Mouse (Mus musculus) MEL (cell line): ENCODE data around the gene Usp3. TPM values are rescaled to one million over a fixed set of nuclear protein-coding genes. Genes with fewer than 3 reads are reported as not detected.
A peak's percentile ranks its signal among the peaks of the same experiment; 100 is the strongest.

Experiments used
- DNase-seq: peaks from one replicate; pipeline ENCODE4 v3.0.0; 2011; ENCODE audit warnings: low read depth, low spot score
- H3K27ac ChIP-seq: 2 replicates; pipeline ENCODE4 v1.5.1; 2012; ENCODE audit warnings: low read depth, mild to moderate bottlenecking, control low read depth, low read length, moderate library complexity; ENCODE audit not compliant: control insufficient read depth
- H3K27me3 ChIP-seq, 2 experiments: fragments of 150-350 bp in 1 of 2; sonication (generic) in 1 of 2; 2 replicates each; pipeline ENCODE4 v1.6.1; 2012; ENCODE audit warnings: low read length in 2 of 2, mild to moderate bottlenecking in 2 of 2, improper control_type of control experiment in 1 of 2, moderate library complexity in 1 of 2; ENCODE audit not compliant: insufficient read depth in 2 of 2, control insufficient read depth in 1 of 2
- H3K36me3 ChIP-seq, 2 experiments: 2 replicates each; pipeline ENCODE4 v1.6.1; 2012 to 2014; ENCODE audit warnings: low read length in 2 of 2, improper control_type of control experiment in 1 of 2, inconsistent platforms in 1 of 2, mild to moderate bottlenecking in 1 of 2; ENCODE audit not compliant: insufficient read depth in 2 of 2, control insufficient read depth in 1 of 2
- H3K4me1 ChIP-seq, 2 experiments: fragments of 150-350 bp in 1 of 2; sonication (generic) in 1 of 2; 2 replicates each; pipeline ENCODE4 v1.6.1; 2012; ENCODE audit warnings: low read length in 2 of 2, improper control_type of control experiment in 1 of 2, mild to moderate bottlenecking in 1 of 2; ENCODE audit not compliant: insufficient read depth in 2 of 2, control insufficient read depth in 1 of 2
- H3K4me3 ChIP-seq, 2 experiments: fragments of 150-350 bp in 1 of 2; sonication (generic) in 1 of 2; 2 replicates each; pipeline ENCODE4 v1.5.1; 2012; ENCODE audit warnings: low read depth in 2 of 2, low read length in 2 of 2, mild to moderate bottlenecking in 2 of 2, moderate library complexity in 2 of 2, control low read depth in 1 of 2, improper control_type of control experiment in 1 of 2; ENCODE audit not compliant: control insufficient read depth in 1 of 2, insufficient read depth in 1 of 2
- H3K79me2 ChIP-seq: 2 replicates; pipeline ENCODE4 v1.6.1; 2012; ENCODE audit warnings: mild to moderate bottlenecking, low read length, moderate library complexity; ENCODE audit not compliant: control insufficient read depth, poor library complexity, insufficient read depth
- H3K9ac ChIP-seq: 2 replicates; pipeline ENCODE4 v1.6.1; 2012; ENCODE audit warnings: low read depth, mild to moderate bottlenecking, control low read depth, low read length, moderate library complexity; ENCODE audit not compliant: control insufficient read depth, poor library complexity, severe bottlenecking
- H3K9me3 ChIP-seq: fragments of 150-350 bp; sonication (generic); replicated peaks from 2 replicates; pipeline ENCODE4 v1.6.1; 2012; ENCODE audit warnings: mild to moderate bottlenecking, low read length, improper control_type of control experiment, moderate library complexity; ENCODE audit not compliant: insufficient read depth
- BHLHE40 ChIP-seq: IDR thresholded peaks from 2 replicates; pipeline ENCODE4 v1.6.1; 2012; ENCODE audit warnings: low read depth, mild to moderate bottlenecking, inconsistent platforms, low read length, improper control_type of control experiment, borderline replicate concordance
- CHD1 ChIP-seq: IDR thresholded peaks from 2 replicates; pipeline ENCODE4 v1.6.1; 2012; ENCODE audit warnings: low read depth, mild to moderate bottlenecking, inconsistent platforms, low read length, improper control_type of control experiment
- CHD2 ChIP-seq: IDR thresholded peaks from 2 replicates; pipeline ENCODE4 v1.6.1; 2011; ENCODE audit warnings: low read length, improper control_type of control experiment
- E2F4 ChIP-seq: IDR thresholded peaks from 2 replicates; pipeline ENCODE4 v1.6.1; 2011; ENCODE audit warnings: low read depth, low read length, improper control_type of control experiment, borderline replicate concordance
- ELF1 ChIP-seq: IDR thresholded peaks from 2 replicates; pipeline ENCODE4 v1.6.1; 2014; ENCODE audit warnings: low read depth, mild to moderate bottlenecking, inconsistent platforms, low read length, improper control_type of control experiment, moderate library complexity
- EP300 ChIP-seq, 2 experiments: IDR thresholded peaks; 2 replicates each; pipeline ENCODE4 v1.6.1; 2011; ENCODE audit warnings: improper control_type of control experiment in 2 of 2, low read length in 2 of 2, low read depth in 1 of 2, mild to moderate bottlenecking in 1 of 2
- ETS1 ChIP-seq: IDR thresholded peaks from 2 replicates; pipeline ENCODE4 v1.6.1; 2012; ENCODE audit warnings: low read depth, mild to moderate bottlenecking, inconsistent platforms, low read length, improper control_type of control experiment, moderate library complexity
- GATA1 ChIP-seq: IDR thresholded peaks from 2 replicates; pipeline ENCODE4 v1.6.1; 2011; ENCODE audit warnings: low read depth, low read length, improper control_type of control experiment
- KAT2A ChIP-seq: conservative IDR thresholded peaks from 2 replicates; pipeline ENCODE4 v1.6.1; 2012; ENCODE audit warnings: low read depth, low read length, improper control_type of control experiment, inconsistent platforms
- MAFK ChIP-seq: IDR thresholded peaks from 2 replicates; pipeline ENCODE4 v1.6.1; 2011; ENCODE audit warnings: low read depth, mild to moderate bottlenecking, low read length, improper control_type of control experiment, borderline replicate concordance
- MAZ ChIP-seq: IDR thresholded peaks from 2 replicates; pipeline ENCODE4 v1.6.1; 2012; ENCODE audit warnings: low read depth, mild to moderate bottlenecking, inconsistent platforms, low read length, improper control_type of control experiment
- MEF2A ChIP-seq: IDR thresholded peaks from 2 replicates; pipeline ENCODE4 v1.6.1; 2014; ENCODE audit warnings: low read depth, mild to moderate bottlenecking, inconsistent platforms, low read length, improper control_type of control experiment; ENCODE audit not compliant: poor library complexity, insufficient replicate concordance, severe bottlenecking; ENCODE audit errors: extremely low read depth
- MXI1 ChIP-seq: IDR thresholded peaks from 2 replicates; pipeline ENCODE4 v1.6.1; 2011; ENCODE audit warnings: mild to moderate bottlenecking, low read depth, low read length, improper control_type of control experiment
- MYB ChIP-seq: IDR thresholded peaks from 2 replicates; pipeline ENCODE4 v1.6.1; 2011; ENCODE audit warnings: mild to moderate bottlenecking, low read depth, low read length, improper control_type of control experiment
- MYC ChIP-seq: IDR thresholded peaks from 2 replicates; pipeline ENCODE4 v1.6.1; 2011; ENCODE audit warnings: low read depth, mild to moderate bottlenecking, low read length, improper control_type of control experiment, moderate library complexity
- NRF1 ChIP-seq: IDR thresholded peaks from 2 replicates; pipeline ENCODE4 v1.6.1; 2014; ENCODE audit warnings: low read depth, mild to moderate bottlenecking, inconsistent platforms, low read length, improper control_type of control experiment, moderate library complexity; ENCODE audit not compliant: poor library complexity, insufficient read depth, severe bottlenecking
- POLR2A ChIP-seq, 2 experiments: IDR thresholded peaks; 2 replicates each; pipeline ENCODE4 v1.6.1; 2011 to 2012; ENCODE audit warnings: low read length in 2 of 2, mild to moderate bottlenecking in 2 of 2, control low read depth in 1 of 2, improper control_type of control experiment in 1 of 2, low read depth in 1 of 2, moderate library complexity in 1 of 2; ENCODE audit not compliant: control insufficient read depth in 1 of 2, insufficient read depth in 1 of 2, poor library complexity in 1 of 2
- POLR2AphosphoS2 ChIP-seq: IDR thresholded peaks from 2 replicates; pipeline ENCODE4 v1.6.1; 2011; ENCODE audit warnings: low read length, improper control_type of control experiment
- RCOR1 ChIP-seq: IDR thresholded peaks from 2 replicates; pipeline ENCODE4 v1.6.1; 2012; ENCODE audit warnings: low read depth, mild to moderate bottlenecking, inconsistent platforms, low read length, improper control_type of control experiment
- TBP ChIP-seq: IDR thresholded peaks from 2 replicates; pipeline ENCODE4 v1.8.0; 2011; ENCODE audit warnings: low read depth, low read length, improper control_type of control experiment
- TCF12 ChIP-seq: IDR thresholded peaks from 2 replicates; pipeline ENCODE4 v1.6.1; 2014; ENCODE audit warnings: low read depth, mild to moderate bottlenecking, inconsistent platforms, low read length, improper control_type of control experiment, moderate library complexity
- USF1 ChIP-seq: IDR thresholded peaks from 2 replicates; pipeline ENCODE4 v1.6.1; 2014; ENCODE audit warnings: low read depth, mild to moderate bottlenecking, inconsistent platforms, low read length, improper control_type of control experiment, moderate library complexity
- USF2 ChIP-seq, 2 experiments: IDR thresholded peaks; 2 replicates each; pipeline ENCODE4 v1.6.1; 2011 to 2012; ENCODE audit warnings: improper control_type of control experiment in 2 of 2, low read length in 2 of 2, borderline replicate concordance in 1 of 2, inconsistent platforms in 1 of 2, low read depth in 1 of 2, mild to moderate bottlenecking in 1 of 2; ENCODE audit not compliant: insufficient read depth in 1 of 2
- ZC3H11A ChIP-seq: IDR thresholded peaks from 2 replicates; pipeline ENCODE4 v1.6.1; 2012; ENCODE audit warnings: low read depth, mild to moderate bottlenecking, inconsistent platforms, low read length, improper control_type of control experiment
- ZKSCAN1 ChIP-seq: IDR thresholded peaks from 2 replicates; pipeline ENCODE4 v1.6.1; 2012; ENCODE audit warnings: low read depth, mild to moderate bottlenecking, inconsistent platforms, low read length, improper control_type of control experiment, moderate library complexity
- ZMIZ1 ChIP-seq: IDR thresholded peaks from 2 replicates; pipeline ENCODE4 v1.6.1; 2012; ENCODE audit warnings: low read depth, mild to moderate bottlenecking, inconsistent platforms, low read length, improper control_type of control experiment, moderate library complexity
- polyA plus RNA-seq, 2 experiments: library from polyadenylated mRNA; stranded (reverse) in 1 of 2; unstranded in 1 of 2; fragments of >175 nt in 1 of 2; fragments of >200 nt in 1 of 2; gene quantifications; 2 replicates each; pipeline versions ENCODE4 v1.2.1 to v1.2.4; 2012; ENCODE audit warnings: low replicate concordance in 2 of 2, low read depth in 1 of 2; ENCODE audit not compliant: insufficient read length in 2 of 2, insufficient read depth in 1 of 2, missing spikeins in 1 of 2
- total RNA-seq: library from RNA; depleted of rRNA; stranded (reverse); fragments of 300-350 nt; gene quantifications from 2 replicates; pipeline ENCODE4 v1.2.3, GENCODE M21; 2012

Gene Usp3
- total and polyA plus RNA-seq, 3 experiments: 9.8 to 534 (median 22.0) TPM

DNA sequence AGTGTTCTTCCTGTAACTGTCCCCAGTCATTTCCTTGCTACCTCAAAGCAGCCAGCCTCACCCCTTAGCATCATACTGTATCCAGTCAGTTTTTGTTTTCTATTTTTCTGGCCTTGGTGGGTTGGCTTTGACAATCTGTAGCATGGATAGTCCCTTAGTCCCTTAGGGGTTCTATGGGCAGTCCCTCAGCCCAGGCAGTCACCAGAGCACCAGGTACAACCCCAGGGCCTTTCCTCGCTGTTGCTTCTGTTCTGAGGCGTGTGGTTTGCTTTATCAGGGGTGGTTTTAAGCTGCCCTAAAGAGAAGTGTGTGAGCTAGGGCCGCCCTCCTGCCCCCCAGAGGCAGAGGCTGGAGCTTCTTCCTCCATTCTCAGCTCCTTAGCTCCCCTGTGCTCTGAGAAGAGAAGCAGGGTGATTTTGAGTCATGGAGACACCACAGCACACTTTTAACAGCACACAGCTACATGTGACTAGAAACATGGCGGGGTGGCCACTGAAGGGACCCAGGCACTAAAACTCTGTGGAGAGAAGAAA is 89.0 kb downstream of the Usp3 start (continued):
- TF ChIP-seq MYB (no peak), ZKSCAN1 (no peak), USF2 (IDR thresholded peaks at IDR 0.05; ENCODE audit: borderline replicate concordance in 1 of 2, insufficient read depth in 1 of 2, low read depth in 1 of 2, low read length in 2 of 2) (no peak), CHD1 (no peak), MYC (peak; percentile 66; the same call in 1 of the 2 replicates), POLR2A (IDR thresholded peaks at IDR 0.05; ENCODE audit: control insufficient read depth in 1 of 2, insufficient read depth in 1 of 2, low read depth in 1 of 2, low read length in 2 of 2, poor library complexity in 1 of 2) (peak in 1 of 2 experiments; percentile 50; a peak in 1 of 4 replicates), ZMIZ1 (peak; percentile 90), MAFK (no peak), CHD2 (no peak), ZC3H11A (0 out of 2 replicates have a peak, but pooled peaks have one; percentile 19), POLR2AphosphoS2 (no peak), ETS1 (peak; percentile 75), RCOR1 (peak; percentile 77), MEF2A (no peak), E2F4 (no peak), MAZ (no peak), NRF1 (no peak), TBP (peak; percentile 88), EP300 (IDR thresholded peaks at IDR 0.05; ENCODE audit: low read depth in 1 of 2, low read length in 2 of 2) (peak; percentile 85 to 86)

DNA sequence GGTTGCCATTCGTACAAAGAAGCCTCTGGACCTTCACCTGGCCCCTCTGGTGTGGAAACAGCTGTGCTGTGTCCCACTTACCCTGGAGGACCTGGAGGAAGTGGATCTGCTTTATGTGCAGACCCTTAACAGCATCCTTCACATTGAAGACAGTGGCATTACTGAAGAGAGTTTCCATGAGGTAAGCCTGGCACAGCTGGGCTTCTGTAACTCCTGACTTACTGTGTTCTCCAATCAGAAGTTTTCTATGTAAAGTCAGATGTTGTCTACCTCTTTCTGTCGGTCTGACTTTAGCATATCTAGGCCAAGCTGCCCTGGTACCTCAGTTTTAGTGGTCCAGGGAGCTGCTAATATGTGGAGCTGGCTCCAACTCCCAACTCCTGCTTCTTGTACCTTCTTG is 91.7 kb downstream of the Usp3 start:
- peaks cover 24 to 31% of the 10 kb centered on the region in 2 experiments for H3K4me1 ChIP-seq
- peaks cover 30 to 34% of the 10 kb centered on the region in 2 experiments for H3K36me3 ChIP-seq
- DNase-seq: no peak

More for the DNA sequence above, 91.7 kb downstream of the Usp3 start:
- TF ChIP-seq MAZ: no peak
- no peak for TF ChIP-seq USF1
- TF ChIP-seq TCF12: no peak
- TF ChIP-seq EP300 (IDR thresholded peaks at IDR 0.05; ENCODE audit: low read depth in 1 of 2, low read length in 2 of 2): no peak
- no peak for TF ChIP-seq ELF1
- no peak for TF ChIP-seq MAFK
- no peak for TF ChIP-seq KAT2A
- no peak for TF ChIP-seq BHLHE40
- TF ChIP-seq MYB: no peak
- no peak for TF ChIP-seq ZMIZ1
- no peak for TF ChIP-seq MEF2A
- TF ChIP-seq GATA1: no peak
- TF ChIP-seq E2F4: no peak
- TF ChIP-seq TBP: no peak
- TF ChIP-seq CHD1: no peak
- no peak for TF ChIP-seq MXI1
- TF ChIP-seq ETS1: no peak
- TF ChIP-seq, all 39 proteins: peak for 0
- Histone ChIP-seq H3K79me2 (no peaks in the 10 kb centered on the region), H3K27ac (no peak overlapping the region), H3K4me3 (no peak overlapping the region), H3K27me3 (no peaks in the 10 kb centered on the region), H3K9me3 (no peaks in the 10 kb centered on the region), H3K9ac (no peak overlapping the region)
